Mouse (Mus musculus) E14TG2a.4 (cell line): ENCODE measurements around the gene Vmn1r14.

Experiments used
- CTCF ChIP-seq: conservative IDR thresholded peaks from 2 replicates; pipeline ENCODE4 v1.5.1; 2014; ENCODE audit warnings: low read length
- NANOG ChIP-seq: IDR thresholded peaks from 2 replicates; pipeline ENCODE4 v1.6.1; 2014; ENCODE audit warnings: borderline replicate concordance, low read length, mixed read lengths
- POU5F1 ChIP-seq: IDR thresholded peaks from 2 replicates; pipeline ENCODE4 v1.6.1; 2014; ENCODE audit warnings: low read length, borderline replicate concordance

DNA sequence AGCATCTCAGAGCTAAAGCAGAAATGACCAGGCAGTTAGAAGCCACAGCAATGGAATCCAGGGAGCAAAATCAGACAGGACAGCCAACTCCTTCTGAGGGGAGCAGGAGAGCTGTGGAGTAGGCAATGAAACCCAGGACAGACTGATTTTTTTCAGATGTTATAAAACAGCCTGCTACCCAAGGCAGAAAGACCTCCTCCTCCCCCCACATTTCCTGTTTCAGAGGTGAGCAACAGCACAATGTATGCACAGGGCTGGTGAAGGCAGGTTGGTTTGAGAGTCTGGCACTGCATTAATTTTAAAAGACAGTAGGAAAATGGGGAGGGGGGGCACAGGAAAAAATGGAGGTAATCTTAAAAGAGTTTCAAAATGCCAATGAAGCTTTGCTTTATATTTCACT is 41.0 kb downstream of the Vmn1r14 start:
- no peak for TF ChIP-seq CTCF
- no peak for TF ChIP-seq NANOG
- no peak for TF ChIP-seq POU5F1
